Mouse (Mus musculus) ES-Bruce4 (cell line): ENCODE data around the gene Iqschfp.

Experiments used
- CTCF ChIP-seq: IDR thresholded peaks from one replicate; pipeline ENCODE4 v1.8.1; 2011; ENCODE audit warnings: low read depth, low read length
- POLR2A ChIP-seq: IDR thresholded peaks from one replicate; pipeline ENCODE4 v1.8.1; 2011; ENCODE audit warnings: low read length; ENCODE audit not compliant: insufficient read depth

GRCm38 (mm10) chr3:68527182-68527581 lies 635.1 kb downstream of the Iqschfp start:
- TF ChIP-seq CTCF (no peak), POLR2A (no peak)
